In the genomic region with DNA sequence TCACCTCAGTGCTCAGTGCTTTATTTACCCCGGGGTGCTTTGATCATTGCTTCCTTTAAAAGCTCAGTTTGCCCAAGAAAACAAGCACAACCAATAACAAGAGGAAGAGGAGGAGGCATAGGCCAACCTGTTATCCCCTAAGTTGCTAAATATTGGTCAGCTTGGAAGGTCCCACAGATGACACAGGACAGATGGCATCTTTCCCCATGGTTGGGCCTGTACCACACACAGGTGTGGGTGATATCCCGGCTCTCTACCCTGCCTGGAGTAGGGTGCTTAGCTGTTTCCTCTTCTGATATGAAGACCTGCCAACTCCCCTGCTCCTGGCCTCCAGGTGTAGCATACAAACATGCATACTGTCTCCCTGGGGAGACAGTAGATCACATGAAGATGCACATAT, we compare ENCODE assay signal across 28 mouse cellular contexts.
DNase-seq lines count a peak whose midpoint lies in the region; ATAC-seq lines count a peak whose summit lies in the region.
"Had no signal": no experiment of that assay in that cellular context is flagged by ENCODE, and none has a peak within 500 bp of the region (broad histone marks: within the 10 kb centered on the region; RNA-seq: fewer than 3 reads in every experiment).

No protein-coding gene starts in this region.

- WGBS in limb, embryonic 15.5 days = 68% methylated on average over 2 of the region's 2 CpGs
- 82% methylated on average over 2 of the region's 2 CpGs for WGBS in limb, embryonic 10.5 days

- no peak overlapping the region for H3K9ac ChIP-seq in limb, embryonic 15.5 days
- H3K9ac ChIP-seq: embryonic facial prominence, embryonic 13.5 days; forebrain, embryonic 12.5 days; forebrain, embryonic 15.5 days; heart, embryonic 13.5 days; hindbrain, embryonic 14.5 days had no signal

- H3K27me3 ChIP-seq in limb, embryonic 15.5 days = no peaks in the 10 kb centered on the region
- no peaks in the 10 kb centered on the region for H3K27me3 ChIP-seq in limb, embryonic 10.5 days (ENCODE audit: low read depth, poor library complexity, severe bottlenecking)
- H3K27me3 ChIP-seq: embryonic facial prominence, embryonic 13.5 days; forebrain, embryonic 12.5 days; forebrain, embryonic 15.5 days; heart, embryonic 13.5 days had no signal

- DNase-seq in cerebellum, adult 18-20 months = peak; percentile 29 to 43
- DNase-seq in cerebellum, adult 8-10 months = no peak
- peak; percentile 35 for DNase-seq in cerebellum, adult 9-11 months
- DNase-seq in limb, embryonic 10.5 days (ENCODE audit: low spot score) = no peak
- DNase-seq: adrenal gland, adult 8-10 months; adrenal gland, postnatal 25 days; cerebellum, adult 11 months; embryo, embryonic 11 days; gastrocnemius, postnatal 10 days; gastrocnemius, postnatal 36 days; heart, adult 18-20 months; heart, postnatal 14 days; heart, postnatal 4 days; kidney, adult 18-20 months had no signal

- H3K9me3 ChIP-seq in limb, embryonic 15.5 days = no peaks in the 10 kb centered on the region
- no peaks in the 10 kb centered on the region for H3K9me3 ChIP-seq in limb, embryonic 10.5 days (replicated peaks)
- H3K9me3 ChIP-seq: embryonic facial prominence, embryonic 10.5 days; embryonic facial prominence, embryonic 13.5 days; forebrain, embryonic 12.5 days; forebrain, embryonic 15.5 days; heart, embryonic 10.5 days; heart, embryonic 13.5 days had no signal

- no peak for ATAC-seq in cerebellum, adult (ENCODE audit: insufficient number of reproducible peaks, low FRiP score, low TSS enrichment)
- 0 out of 2 replicates have a peak, but pooled peaks have one; percentile 40 for ATAC-seq in limb, embryonic 15.5 days (ENCODE audit: insufficient number of reproducible peaks, low FRiP score, low TSS enrichment, low read depth)
- ATAC-seq: activated CD4-positive, CD25-positive, alpha-beta regulatory T cell, adult 4 months; forebrain, embryonic 15.5 days; hindbrain, postnatal 0 days; inflammation-experienced regulatory T-cells, adult 6 months; intestine, embryonic 16.5 days had no signal

- no peak overlapping the region for H3K4me2 ChIP-seq in limb, embryonic 15.5 days
- H3K4me2 ChIP-seq: embryonic facial prominence, embryonic 13.5 days; forebrain, embryonic 12.5 days; forebrain, embryonic 15.5 days; heart, embryonic 13.5 days; hindbrain, embryonic 14.5 days had no signal

- H3K27ac ChIP-seq in limb, embryonic 15.5 days = no peak overlapping the region
- H3K27ac ChIP-seq in limb, embryonic 10.5 days = no peak overlapping the region
- H3K27ac ChIP-seq: embryonic facial prominence, embryonic 10.5 days; embryonic facial prominence, embryonic 13.5 days; forebrain, embryonic 12.5 days; forebrain, embryonic 15.5 days; heart, embryonic 10.5 days; heart, embryonic 13.5 days; hindbrain, embryonic 14.5 days; hindbrain, postnatal 0 days had no signal

- peaks cover 20% of the 10 kb centered on the region for H3K36me3 ChIP-seq in limb, embryonic 15.5 days
- H3K36me3 ChIP-seq in limb, embryonic 10.5 days = peaks cover 20% of the 10 kb centered on the region
- H3K36me3 ChIP-seq: forebrain, embryonic 12.5 days; forebrain, embryonic 15.5 days had no signal

- H3K4me1 ChIP-seq in limb, embryonic 15.5 days = peaks cover 4% of the 10 kb centered on the region; the same call in 1 of the 2 replicates
- H3K4me1 ChIP-seq in limb, embryonic 10.5 days = no peaks in the 10 kb centered on the region
- H3K4me1 ChIP-seq: embryonic facial prominence, embryonic 10.5 days; embryonic facial prominence, embryonic 13.5 days; forebrain, embryonic 12.5 days; forebrain, embryonic 15.5 days had no signal

- H3K4me3 ChIP-seq in limb, embryonic 15.5 days = no peak overlapping the region
- no peak overlapping the region for H3K4me3 ChIP-seq in limb, embryonic 10.5 days
- H3K4me3 ChIP-seq: embryonic facial prominence, embryonic 10.5 days; embryonic facial prominence, embryonic 13.5 days; erythroblast, embryonic 14.5 days; forebrain, embryonic 12.5 days; forebrain, embryonic 15.5 days; heart, embryonic 10.5 days; heart, embryonic 13.5 days had no signal

Comparison
In these comparisons a context has a peak if more than half of its experiments do, and no peak if none do; other contexts are left out.
1. DNase-seq: peak in cerebellum, adult 18-20 months (2 of 2) and cerebellum, adult 9-11 months (single experiment); none in cerebellum, adult 8-10 months (single experiment) and limb, embryonic 10.5 days (single experiment).